Mouse (Mus musculus): ENCODE results near the gene Vax1. TPM values are rescaled to one million over a fixed set of nuclear protein-coding genes. Genes with fewer than 3 reads are reported as not detected.

Vax1 gene
- polyA plus RNA-seq, 1 experiment from 2014 or later: 0.14 TPM

GRCm38 (mm10) chr19:59134916-59135315, 34.9 kb downstream of the Vax1 start:
- H3K4me2 ChIP-seq: no peak overlapping the region
- H3K9ac ChIP-seq: no peak overlapping the region
- no peaks in the 10 kb centered on the region for H3K36me3 ChIP-seq
- H3K27ac ChIP-seq (replicated peaks): no peak overlapping the region
- WGBS: 21% methylated on average over 2 of the region's 2 CpGs
- H3K9me3 ChIP-seq: no peaks in the 10 kb centered on the region
- ATAC-seq (ENCODE audit: low FRiP score, low read depth): no peak
- peaks cover 11% of the 10 kb centered on the region for H3K27me3 ChIP-seq
- peaks cover 4% of the 10 kb centered on the region for H3K4me1 ChIP-seq (replicated peaks)
- no peak overlapping the region for H3K4me3 ChIP-seq

GRCm38 (mm10) chr19:59133202-59133601, 36.7 kb downstream of the Vax1 start:
- Histone ChIP-seq H3K9ac (no peak overlapping the region), H3K27me3 (peaks cover 11% of the 10 kb centered on the region), H3K4me3 (no peak overlapping the region), H3K4me1 (replicated peaks) (peaks cover 4% of the 10 kb centered on the region), H3K36me3 (no peaks in the 10 kb centered on the region), H3K4me2 (no peak overlapping the region), H3K27ac (replicated peaks) (no peak overlapping the region), H3K9me3 (no peaks in the 10 kb centered on the region)
- no peak for ATAC-seq (ENCODE audit: low FRiP score, low read depth)
- WGBS: 18% methylated on average over 11 of the region's 11 CpGs

- Histone ChIP-seq H3K27me3 (peaks cover 9% of the 10 kb centered on the region; the same call in 1 of the 2 replicates), H3K27ac (replicated peaks) (no peak overlapping the region), H3K4me1 (replicated peaks) (peaks cover 4% of the 10 kb centered on the region), H3K4me3 (no peak overlapping the region), H3K4me2 (no peak overlapping the region), H3K9ac (no peak overlapping the region), H3K36me3 (no peaks in the 10 kb centered on the region), H3K9me3 (no peaks in the 10 kb centered on the region)
- 55% methylated on average over 2 of the region's 2 CpGs for WGBS
- no peak for ATAC-seq (ENCODE audit: low FRiP score, low read depth)
Observed at GRCm38 (mm10) chr19:59129671-59130070, 40.2 kb downstream of the Vax1 start.

GRCm38 (mm10) chr19:59128531-59129204, 41.2 kb downstream of the Vax1 start:
- H3K4me2 ChIP-seq: no peak overlapping the region
- no peaks in the 10 kb centered on the region for H3K9me3 ChIP-seq
- H3K9ac ChIP-seq: no peak overlapping the region
- no peaks in the 10 kb centered on the region for H3K36me3 ChIP-seq
- H3K27me3 ChIP-seq: 0 out of 2 replicates have a peak, but pooled peaks cover 3% of the 10 kb centered on the region
- H3K4me3 ChIP-seq: no peak overlapping the region
- H3K4me1 ChIP-seq (replicated peaks): peaks cover 4% of the 10 kb centered on the region
- no peak for ATAC-seq (ENCODE audit: low FRiP score, low read depth)
- no peak overlapping the region for H3K27ac ChIP-seq (replicated peaks)
- 72% methylated on average over 8 of the region's 8 CpGs for WGBS

- 0 out of 2 replicates have a peak, but pooled peaks cover 3% of the 10 kb centered on the region for H3K27me3 ChIP-seq
- H3K36me3 ChIP-seq: no peaks in the 10 kb centered on the region
- 87% methylated on average over 3 of the region's 3 CpGs for WGBS
- no peak overlapping the region for H3K4me3 ChIP-seq
- H3K9ac ChIP-seq: no peak overlapping the region
- H3K4me2 ChIP-seq: no peak overlapping the region
- no peak overlapping the region for H3K27ac ChIP-seq (replicated peaks)
- H3K4me1 ChIP-seq (replicated peaks): no peaks in the 10 kb centered on the region
- H3K9me3 ChIP-seq: no peaks in the 10 kb centered on the region
- no peak for ATAC-seq (ENCODE audit: low FRiP score, low read depth)
Observed at GRCm38 (mm10) chr19:59127424-59127823, 42.4 kb downstream of the Vax1 start.

Other genes starting within 250 kb of the Vax1 start
- gene Eno4, start 226.6 kb downstream of the Vax1 start, polyA plus RNA-seq (2015; fragmentation: Nextera tagmentation; extraction: Ambion mirVana): 1.4 and 1.9 TPM in 2 replicates
- gene Hspa12a, start 226.4 kb downstream of the Vax1 start, polyA plus RNA-seq (2015; fragmentation: Nextera tagmentation; extraction: Ambion mirVana): 65.3 and 67.7 TPM in 2 replicates
- gene Shtn1, start 94.0 kb downstream of the Vax1 start, polyA plus RNA-seq (2015; fragmentation: Nextera tagmentation; extraction: Ambion mirVana): 41.4 and 52.8 TPM in 2 replicates
- gene Kcnk18, start 49.2 kb upstream of the Vax1 start, polyA plus RNA-seq (2015; fragmentation: Nextera tagmentation; extraction: Ambion mirVana): 0.04 and 0.10 TPM in 2 replicates
- gene Slc18a2, start 90.8 kb upstream of the Vax1 start, polyA plus RNA-seq (2015; fragmentation: Nextera tagmentation; extraction: Ambion mirVana): 17.4 and 18.5 TPM in 2 replicates
- gene Rps12-ps3, start 152.2 kb upstream of the Vax1 start, polyA plus RNA-seq (2015; fragmentation: Nextera tagmentation; extraction: Ambion mirVana): 4.8 TPM in 1 of 2 replicates, not detected in the other
- gene Pdzd8, start 175.7 kb upstream of the Vax1 start, polyA plus RNA-seq (2015; fragmentation: Nextera tagmentation; extraction: Ambion mirVana): 10.5 and 11.1 TPM in 2 replicates

All from hindbrain, embryonic 15.5 days (tissue).